Mouse (Mus musculus): ENCODE data around the gene Sgms1. TPM values are rescaled to one million over a fixed set of nuclear protein-coding genes. Genes with fewer than 3 reads are reported as not detected.
"Not testable (repeated sequence)": the region's sequence is repeated elsewhere in the genome, so short reads cannot be mapped to it uniquely, and the experiment has no call there.

The Sgms1 gene
- total RNA-seq, 2 experiments from 2014 or later: 37.0 to 45.7 TPM

DNA sequence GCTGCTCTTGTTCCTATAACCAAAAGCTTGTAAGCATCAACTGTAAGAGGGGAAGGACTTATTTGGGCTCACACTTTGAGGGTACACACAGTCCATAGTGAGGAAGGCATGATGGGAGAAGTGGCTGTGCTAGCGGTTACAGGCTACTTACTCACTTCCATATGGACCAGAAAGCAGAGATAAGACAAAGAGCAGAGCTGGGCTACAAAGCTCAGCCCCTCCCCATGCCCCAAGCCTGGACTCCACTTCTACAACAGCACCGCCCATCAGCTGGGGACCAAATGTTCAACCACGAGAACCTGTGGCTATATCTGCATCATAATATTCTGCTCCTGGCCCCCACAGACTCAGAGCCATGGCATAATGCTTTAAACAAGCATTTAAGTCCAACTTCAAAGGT, 29.0 kb downstream of the Sgms1 start:
- DNase-seq (ENCODE audit: extremely low spot score in 1 of 2, low spot score in 1 of 2): no peak

- no peak for DNase-seq (ENCODE audit: extremely low spot score in 1 of 2, low spot score in 1 of 2)
These were observed 30.6 kb downstream of the Sgms1 start for GRCm38 (mm10) chr19:32358699-32359517.

GRCm38 (mm10) chr19:32358011-32358410, 31.5 kb downstream of the Sgms1 start:
- not testable (repeated sequence) for DNase-seq (ENCODE audit: extremely low spot score in 1 of 2, low spot score in 1 of 2)

GRCm38 (mm10) chr19:32356166-32356565, 33.3 kb downstream of the Sgms1 start:
- no peak for DNase-seq (ENCODE audit: extremely low spot score in 1 of 2, low spot score in 1 of 2)

DNA sequence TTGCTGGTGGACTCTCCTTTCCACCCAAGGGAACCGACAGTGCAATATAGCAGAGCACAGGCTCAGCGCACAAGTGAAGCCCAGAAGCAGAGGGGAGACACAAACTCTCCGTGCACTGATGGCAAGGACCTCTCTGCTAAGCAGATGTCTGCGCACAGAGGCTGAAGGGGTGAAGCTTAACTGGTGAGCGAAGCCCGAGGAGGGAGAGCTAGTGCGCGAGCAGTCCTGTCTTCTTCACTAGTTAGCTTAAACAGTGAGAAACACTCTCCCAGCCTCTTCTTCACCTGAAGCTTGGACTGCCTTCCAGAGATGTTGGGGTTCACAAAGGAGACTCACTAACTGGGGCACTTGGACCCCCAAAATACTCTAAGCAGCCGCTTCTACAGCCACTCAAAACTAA, 36.1 kb downstream of the Sgms1 start:
- no peak for DNase-seq (ENCODE audit: extremely low spot score in 1 of 2, low spot score in 1 of 2)

- no peak for DNase-seq (ENCODE audit: extremely low spot score in 1 of 2, low spot score in 1 of 2)
These were observed 40.4 kb downstream of the Sgms1 start for GRCm38 (mm10) chr19:32348955-32349654.

DNA sequence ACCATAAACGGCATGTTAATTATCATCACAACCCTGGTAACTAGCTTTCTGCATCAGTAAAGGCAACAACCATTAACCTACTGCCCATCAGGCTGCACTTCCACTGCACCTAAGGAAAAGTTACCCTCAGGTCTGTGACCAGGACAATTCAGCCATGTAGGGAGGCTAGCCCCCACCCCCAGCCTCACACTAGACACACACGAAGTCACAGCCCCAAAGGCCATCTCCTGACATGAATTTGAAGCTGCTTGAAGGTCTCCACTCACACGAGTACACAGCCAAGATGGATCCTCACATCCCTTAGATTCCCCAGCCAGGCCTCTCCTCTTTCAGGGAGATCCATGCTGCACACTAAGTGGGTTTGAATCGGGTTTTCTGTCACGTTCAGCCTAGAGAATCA, 42.0 kb downstream of the Sgms1 start:
- DNase-seq (ENCODE audit: extremely low spot score in 1 of 2, low spot score in 1 of 2): no peak

GRCm38 (mm10) chr19:32346624-32347341, 42.7 kb downstream of the Sgms1 start:
- no peak for DNase-seq (ENCODE audit: extremely low spot score in 1 of 2, low spot score in 1 of 2)

DNA sequence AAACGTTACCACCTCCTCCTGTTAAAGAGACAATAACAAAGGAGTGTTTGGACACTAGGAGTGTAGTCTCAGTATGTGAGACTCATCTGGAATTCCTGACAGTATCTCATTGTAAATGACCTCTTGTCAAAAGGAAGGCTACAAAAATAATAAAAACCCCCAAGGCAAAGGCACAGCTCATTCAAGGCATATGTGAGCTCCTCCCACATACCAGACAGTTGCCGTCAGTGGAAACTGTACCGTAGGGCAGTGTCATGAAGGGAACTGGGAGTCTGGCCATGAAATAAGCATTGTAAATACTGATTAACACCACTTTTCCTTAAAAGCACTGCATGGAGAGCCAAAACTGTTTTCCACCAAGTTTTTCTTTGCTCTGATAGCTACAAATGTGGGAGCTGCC, 43.3 kb downstream of the Sgms1 start:
- no peak for DNase-seq (ENCODE audit: extremely low spot score in 1 of 2, low spot score in 1 of 2)

DNA sequence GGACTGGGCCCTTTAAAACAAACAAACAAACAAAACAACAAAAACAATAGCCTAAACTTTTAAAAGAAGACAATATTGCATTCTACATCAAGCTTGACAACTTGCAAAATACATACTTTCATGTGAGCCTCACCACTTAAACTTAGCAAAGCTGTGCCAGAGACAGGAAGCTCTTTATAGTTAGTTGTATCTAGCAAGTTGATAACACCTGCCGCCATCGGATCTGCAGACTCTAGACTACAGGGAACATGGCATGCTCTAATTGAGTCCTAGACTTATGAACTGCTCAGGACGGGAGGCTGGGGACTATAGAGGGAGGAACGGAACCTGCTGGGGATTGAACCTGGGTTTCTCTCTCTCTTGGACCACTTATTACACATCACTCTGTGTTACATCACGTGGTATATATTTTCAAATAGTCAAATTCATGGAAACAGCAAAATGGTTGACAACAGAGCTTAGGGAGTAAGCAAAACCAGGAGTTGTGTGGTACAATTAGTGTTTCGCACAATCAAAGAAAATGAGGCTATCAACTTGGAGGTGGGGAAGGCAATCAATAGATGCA, 44.3 kb downstream of the Sgms1 start:
- no peak for DNase-seq (ENCODE audit: extremely low spot score in 1 of 2, low spot score in 1 of 2)

DNA sequence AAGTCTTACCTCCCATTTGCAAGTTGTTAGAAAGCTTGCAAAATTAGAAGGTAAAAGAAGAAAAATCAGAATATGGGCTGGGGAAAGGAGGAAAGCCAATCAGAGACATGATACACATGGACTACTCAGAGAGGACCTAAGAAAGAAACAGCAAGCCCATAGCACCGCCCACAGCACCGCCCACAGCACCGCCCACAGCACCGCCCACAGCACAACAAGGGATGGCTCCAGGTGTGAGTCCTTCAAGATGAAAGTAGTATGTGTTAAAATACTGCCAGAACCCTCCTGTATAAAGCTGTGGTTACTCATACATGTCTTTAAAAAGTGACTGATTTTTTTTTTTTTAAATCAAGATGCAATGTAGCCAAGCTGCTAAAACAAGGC, 44.8 kb downstream of the Sgms1 start:
- DNase-seq (ENCODE audit: extremely low spot score in 1 of 2, low spot score in 1 of 2): no peak

DNA sequence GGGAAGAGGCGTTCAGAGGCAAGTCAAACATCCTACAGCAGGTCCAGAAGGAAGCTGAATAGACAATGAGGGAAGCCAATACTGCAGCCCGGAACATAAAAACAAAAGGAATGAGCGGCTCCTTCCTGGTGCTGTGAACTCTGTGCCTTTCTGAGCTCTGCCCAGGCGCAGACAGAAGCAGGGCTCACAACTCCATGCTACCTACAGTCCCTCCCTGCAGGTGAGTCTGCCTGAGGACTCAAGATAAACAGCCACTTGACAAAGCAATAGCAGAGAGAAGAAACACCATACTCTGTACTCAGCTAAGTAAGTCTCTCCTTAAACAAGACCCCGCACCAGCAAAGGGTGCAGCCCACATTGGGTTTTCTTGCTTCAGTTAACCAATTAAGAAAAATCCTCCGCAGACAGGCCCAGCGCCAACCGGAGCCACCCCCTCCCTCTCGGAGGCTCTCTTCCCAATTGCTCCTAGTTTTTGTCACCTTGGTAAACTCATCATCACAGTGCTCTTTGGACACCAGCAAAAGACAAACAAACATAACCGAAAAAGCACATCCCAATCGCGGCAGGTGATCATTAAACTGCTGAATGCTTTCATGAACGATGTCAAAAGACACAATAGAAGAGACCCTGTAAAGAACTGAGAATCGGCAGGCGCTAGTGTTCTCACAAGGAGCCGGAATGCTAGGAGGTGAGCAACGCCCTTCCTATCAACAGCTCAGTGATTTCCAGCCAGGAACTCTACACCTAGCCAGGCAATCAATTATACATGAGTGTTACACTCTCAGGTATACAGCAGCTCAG, 45.4 kb downstream of the Sgms1 start:
- DNase-seq (ENCODE audit: extremely low spot score in 1 of 2, low spot score in 1 of 2): no peak

GRCm38 (mm10) chr19:32342436-32342835, 47.1 kb downstream of the Sgms1 start:
- DNase-seq (ENCODE audit: extremely low spot score in 1 of 2, low spot score in 1 of 2): no peak

GRCm38 (mm10) chr19:32341091-32341490, 48.4 kb downstream of the Sgms1 start:
- DNase-seq (ENCODE audit: extremely low spot score in 1 of 2, low spot score in 1 of 2): no peak

GRCm38 (mm10) chr19:32340168-32340567, 49.3 kb downstream of the Sgms1 start:
- DNase-seq (ENCODE audit: extremely low spot score in 1 of 2, low spot score in 1 of 2): no peak

DNA sequence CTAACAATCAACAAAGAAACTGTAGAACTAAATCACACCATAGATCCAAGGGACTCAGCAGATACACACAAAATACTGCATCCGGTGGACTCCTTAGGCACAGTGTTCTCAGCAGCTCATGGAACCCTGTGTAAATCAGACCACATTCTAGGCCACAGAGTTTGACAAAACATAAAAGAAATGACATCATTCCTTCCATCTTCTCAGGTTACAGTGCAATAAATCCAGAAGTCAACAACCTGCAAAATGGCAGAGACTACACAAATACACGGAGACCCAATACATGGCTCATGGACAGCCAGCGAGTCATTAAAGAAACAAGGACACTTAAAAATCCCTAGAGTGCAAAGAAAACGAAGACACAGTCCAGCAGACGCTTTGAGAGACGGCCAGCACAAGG, 51.8 kb downstream of the Sgms1 start:
- DNase-seq (ENCODE audit: extremely low spot score in 1 of 2, low spot score in 1 of 2): no peak

- no peak for DNase-seq (ENCODE audit: extremely low spot score in 1 of 2, low spot score in 1 of 2)
These were observed 54.8 kb downstream of the Sgms1 start for GRCm38 (mm10) chr19:32334751-32335150.

GRCm38 (mm10) chr19:32333544-32333943, 56.0 kb downstream of the Sgms1 start:
- no peak for DNase-seq (ENCODE audit: extremely low spot score in 1 of 2, low spot score in 1 of 2)

DNA sequence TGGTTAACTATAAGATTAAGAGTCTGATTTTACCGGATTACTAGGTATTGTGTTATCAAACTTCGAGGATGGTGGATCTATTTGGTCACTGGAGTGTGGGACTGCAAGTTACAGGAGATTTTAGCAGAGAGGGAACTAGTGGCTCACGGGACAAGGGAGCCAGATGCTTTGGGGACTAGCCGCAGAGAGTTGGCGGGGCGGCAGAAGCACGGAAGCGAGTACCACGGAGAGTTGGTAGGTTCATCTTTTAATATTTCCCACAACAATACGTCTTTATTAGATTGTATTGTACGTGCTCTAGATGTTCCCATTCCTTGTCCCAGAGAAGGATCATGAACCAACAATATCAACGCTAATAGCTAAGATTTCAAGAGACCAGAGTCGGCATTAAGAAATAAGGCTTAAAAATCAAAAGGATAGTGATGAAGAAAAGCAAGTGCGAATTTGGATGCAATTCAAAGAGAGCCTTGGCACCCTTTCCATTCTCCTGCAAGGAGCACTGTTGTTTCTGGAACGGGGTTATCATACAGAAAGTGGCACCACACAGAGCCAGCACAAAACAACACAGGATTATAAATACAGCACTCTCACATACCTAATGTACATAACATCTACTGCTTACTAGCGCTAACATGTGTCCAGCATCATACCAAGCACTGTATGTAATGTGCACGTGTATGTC, 56.6 kb downstream of the Sgms1 start:
- no peak for DNase-seq (ENCODE audit: extremely low spot score in 1 of 2, low spot score in 1 of 2)

DNA sequence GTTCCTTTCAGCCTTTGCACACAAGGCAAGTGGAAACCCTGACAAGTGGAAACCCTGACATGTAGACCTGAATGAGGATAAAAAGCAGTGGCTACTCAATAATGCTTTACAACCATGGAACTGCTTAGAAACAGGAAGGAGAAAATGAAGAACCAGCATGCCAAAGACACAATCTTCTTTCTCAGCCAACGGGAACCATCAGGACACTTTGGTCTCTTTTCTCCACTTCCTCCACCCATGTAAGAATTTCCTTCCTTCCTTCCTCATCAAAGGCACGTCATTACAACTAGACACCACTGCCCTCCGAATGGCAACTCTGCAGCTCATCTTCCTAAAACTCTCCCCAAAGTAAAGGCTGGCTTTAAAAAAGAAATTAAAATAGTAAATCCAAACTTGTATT, 59.3 kb downstream of the Sgms1 start:
- no peak for DNase-seq (ENCODE audit: extremely low spot score in 1 of 2, low spot score in 1 of 2)

Data from layer of hippocampus, postnatal 25 days (tissue).